Mouse (Mus musculus) kidney, embryonic 16.5 days (tissue): ENCODE results near the gene Six3. TPM values are rescaled to one million over a fixed set of nuclear protein-coding genes. Genes with fewer than 3 reads are reported as not detected.

Experiments
- ATAC-seq: fragments of 200-750 bp; cut with Nextera tagmentation; 2 replicates; pipeline ENCODE4 v1.8.0; 2017; ENCODE audit warnings: moderate TSS enrichment; ENCODE audit not compliant: low FRiP score, low TSS enrichment
- H3K27ac ChIP-seq: fragments of 300-500 bp; sonication (generic); 2 replicates; pipeline ENCODE4 v1.5.1; 2014; ENCODE audit warnings: low read length
- H3K27me3 ChIP-seq: fragments of 300-500 bp; sonication (generic); 2 replicates; pipeline ENCODE4 v1.6.1; 2014; ENCODE audit warnings: low read length, control low read depth, mixed read lengths; ENCODE audit not compliant: insufficient read depth
- H3K36me3 ChIP-seq: fragments of 300-500 bp; sonication (generic); 2 replicates; pipeline ENCODE4 v1.6.1; 2014; ENCODE audit warnings: low read length, control low read depth, mixed read lengths; ENCODE audit not compliant: insufficient read depth
- H3K4me1 ChIP-seq: fragments of 300-500 bp; sonication (generic); 2 replicates; pipeline ENCODE4 v1.6.1; 2014; ENCODE audit warnings: low read length, control low read depth, mixed read lengths; ENCODE audit not compliant: insufficient read depth
- H3K4me2 ChIP-seq: fragments of 300-500 bp; sonication (generic); replicated peaks from 2 replicates; pipeline ENCODE4 v1.6.1; 2014; ENCODE audit warnings: low read depth, low read length
- H3K4me3 ChIP-seq: fragments of 300-500 bp; sonication (generic); 2 replicates; pipeline ENCODE4 v1.5.1; 2014; ENCODE audit warnings: mild to moderate bottlenecking, low read length
- H3K9ac ChIP-seq: fragments of 300-500 bp; sonication (generic); replicated peaks from 2 replicates; pipeline ENCODE4 v1.6.1; 2014; ENCODE audit warnings: low read length
- H3K9me3 ChIP-seq: fragments of 300-500 bp; sonication (generic); 2 replicates; pipeline ENCODE4 v1.6.1; 2016; ENCODE audit warnings: low read length, control low read depth
- WGBS: fragments of 180-500 bp; shearing (Covaris S2); extraction: QIAGEN DNeasy Blood & Tissue Kit; methylation state at CpG from one replicate; pipeline ENCODE4 v1.1.7; 2014; 5-methylcytosine and 5-hydroxymethylcytosine counted together
- polyA plus RNA-seq: library from polyadenylated mRNA; unstranded; fragments of >200 nt; fragmentation: Nextera tagmentation; extraction: Ambion mirVana; gene quantifications from 2 replicates; pipeline ENCODE4 v1.2.1, GENCODE M21; 2015

The Six3 gene
- polyA plus RNA-seq, 1 experiment from 2014 or later, result not detected

GRCm38 (mm10) chr17:85618359-85619112 lies 5.1 kb downstream of the Six3 start:
- no peaks in the 10 kb centered on the region for H3K36me3 ChIP-seq
- peaks cover 20% of the 10 kb centered on the region for H3K4me1 ChIP-seq
- H3K4me3 ChIP-seq, result peak overlapping the region; percentile 25
- peaks cover 100% of the 10 kb centered on the region for H3K27me3 ChIP-seq
- no peak overlapping the region for H3K9ac ChIP-seq
- no peak overlapping the region for H3K27ac ChIP-seq
- peak overlapping the region; percentile 43 for H3K4me2 ChIP-seq
- no peak for ATAC-seq
- under 1% methylated on average over 34 of the region's 34 CpGs for WGBS
- H3K9me3 ChIP-seq, result no peaks in the 10 kb centered on the region

GRCm38 (mm10) chr17:85619113-85620085 lies 6.0 kb downstream of the Six3 start:
- Histone ChIP-seq H3K4me1 (peaks cover 20% of the 10 kb centered on the region), H3K36me3 (no peaks in the 10 kb centered on the region), H3K9me3 (no peaks in the 10 kb centered on the region), H3K27me3 (peaks cover 97% of the 10 kb centered on the region), H3K4me2 (no peak overlapping the region), H3K4me3 (no peak overlapping the region), H3K9ac (no peak overlapping the region), H3K27ac (no peak overlapping the region)
- WGBS, result 5% methylated on average over 20 of the region's 20 CpGs
- no peak for ATAC-seq

- peaks cover 94% of the 10 kb centered on the region for H3K27me3 ChIP-seq
- no peak overlapping the region for H3K27ac ChIP-seq
- no peaks in the 10 kb centered on the region for H3K9me3 ChIP-seq
- no peak overlapping the region for H3K9ac ChIP-seq
- peaks cover 20% of the 10 kb centered on the region for H3K4me1 ChIP-seq
- no peak overlapping the region for H3K4me3 ChIP-seq
- no peaks in the 10 kb centered on the region for H3K36me3 ChIP-seq
- ATAC-seq, result no peak
- no peak overlapping the region for H3K4me2 ChIP-seq
- WGBS, result 8% methylated on average over 6 of the region's 6 CpGs
Measured at GRCm38 (mm10) chr17:85620086-85620481, 6.7 kb downstream of the Six3 start.

GRCm38 (mm10) chr17:85620680-85621504 lies 7.5 kb downstream of the Six3 start:
- H3K36me3 ChIP-seq, result no peaks in the 10 kb centered on the region
- H3K27me3 ChIP-seq, result peaks cover 94% of the 10 kb centered on the region
- H3K4me3 ChIP-seq, result peak overlapping the region; percentile 30
- H3K9me3 ChIP-seq, result no peaks in the 10 kb centered on the region
- ATAC-seq, result no peak
- H3K27ac ChIP-seq, result no peak overlapping the region
- no peak overlapping the region for H3K9ac ChIP-seq
- peak overlapping the region; percentile 44 for H3K4me2 ChIP-seq
- peaks cover 20% of the 10 kb centered on the region for H3K4me1 ChIP-seq
- 1% methylated on average over 52 of the region's 54 CpGs for WGBS

- Histone ChIP-seq H3K36me3 (no peaks in the 10 kb centered on the region), H3K9ac (no peak overlapping the region), H3K4me2 (peak overlapping the region; percentile 44), H3K4me1 (peaks cover 20% of the 10 kb centered on the region), H3K4me3 (peak overlapping the region; percentile 30), H3K27me3 (peaks cover 94% of the 10 kb centered on the region), H3K27ac (no peak overlapping the region), H3K9me3 (no peaks in the 10 kb centered on the region)
- ATAC-seq, result no peak
- WGBS, result under 1% methylated on average over 67 of the region's 67 CpGs
Measured at GRCm38 (mm10) chr17:85621505-85622310, 8.3 kb downstream of the Six3 start.

GRCm38 (mm10) chr17:85622493-85623157 lies 9.2 kb downstream of the Six3 start:
- 9% methylated on average over 11 of the region's 12 CpGs for WGBS
- H3K27ac ChIP-seq, result no peak overlapping the region

GRCm38 (mm10) chr17:85623161-85624050 lies 10.0 kb downstream of the Six3 start:
- under 1% methylated on average over 51 of the region's 52 CpGs for WGBS
- no peak overlapping the region for H3K4me3 ChIP-seq
- peaks cover 12% of the 10 kb centered on the region for H3K4me1 ChIP-seq
- no peak overlapping the region for H3K27ac ChIP-seq
- H3K9ac ChIP-seq, result no peak overlapping the region
- H3K4me2 ChIP-seq, result no peak overlapping the region
- no peak for ATAC-seq
- no peaks in the 10 kb centered on the region for H3K9me3 ChIP-seq
- H3K27me3 ChIP-seq, result peaks cover 94% of the 10 kb centered on the region
- no peaks in the 10 kb centered on the region for H3K36me3 ChIP-seq

More at GRCm38 (mm10) chr17:85622493-85623157, 9.2 kb downstream of the Six3 start:
- Histone ChIP-seq H3K9me3 (no peaks in the 10 kb centered on the region), H3K4me1 (peaks cover 20% of the 10 kb centered on the region), H3K27me3 (peaks cover 94% of the 10 kb centered on the region), H3K36me3 (no peaks in the 10 kb centered on the region), H3K4me3 (no peak overlapping the region), H3K9ac (no peak overlapping the region), H3K4me2 (no peak overlapping the region)
- no peak for ATAC-seq

GRCm38 (mm10) chr17:85624051-85624420 lies 10.6 kb downstream of the Six3 start:
- no peak for ATAC-seq
- Histone ChIP-seq H3K27ac (no peak overlapping the region), H3K4me2 (no peak overlapping the region), H3K36me3 (no peaks in the 10 kb centered on the region), H3K4me3 (no peak overlapping the region), H3K4me1 (peaks cover 12% of the 10 kb centered on the region), H3K9ac (no peak overlapping the region), H3K27me3 (peaks cover 94% of the 10 kb centered on the region), H3K9me3 (no peaks in the 10 kb centered on the region)
- 3% methylated on average over 13 of the region's 13 CpGs for WGBS
